Mouse (Mus musculus) lung, postnatal 0 days (tissue): ENCODE results near the gene Gm29666. TPM values are rescaled to one million over a fixed set of nuclear protein-coding genes. Genes with fewer than 3 reads are reported as not detected.
A peak's percentile ranks its signal among the peaks of the same experiment; 100 is the strongest.

Source experiments
- ATAC-seq: fragments of 200-750 bp; cut with Nextera tagmentation; 2 replicates; pipeline ENCODE4 v1.8.0; 2017; ENCODE audit warnings: moderate library complexity
- DNase-seq: peaks from one replicate; pipeline ENCODE4 v3.0.0-alpha.2; 2016; ENCODE audit warnings: low spot score
- H3K27ac ChIP-seq: fragments of 300-500 bp; sonication (generic); 2 replicates; pipeline ENCODE4 v1.5.1; 2014; ENCODE audit warnings: antibody characterized with exemption, mild to moderate bottlenecking, low read length, mixed read lengths
- H3K27me3 ChIP-seq: fragments of 300-500 bp; sonication (generic); replicated peaks from 2 replicates; pipeline ENCODE4 v1.6.1; 2014; ENCODE audit warnings: low read length, mixed read lengths; ENCODE audit not compliant: insufficient read depth
- H3K36me3 ChIP-seq: fragments of 300-500 bp; sonication (generic); 2 replicates; pipeline ENCODE4 v1.6.1; 2014; ENCODE audit warnings: low read length, mixed read lengths; ENCODE audit not compliant: insufficient read depth
- H3K4me1 ChIP-seq: fragments of 300-500 bp; sonication (generic); 2 replicates; pipeline ENCODE4 v1.6.1; 2014; ENCODE audit warnings: antibody characterized with exemption, low read depth, low read length, mixed read lengths; ENCODE audit not compliant: insufficient read depth
- H3K4me2 ChIP-seq: fragments of 300-500 bp; sonication (generic); replicated peaks from 2 replicates; pipeline ENCODE4 v1.6.1; 2014; ENCODE audit warnings: low read depth, mild to moderate bottlenecking, low read length, moderate library complexity, mixed read lengths
- H3K4me3 ChIP-seq: fragments of 300-500 bp; sonication (generic); 2 replicates; pipeline ENCODE4 v1.5.1; 2014; ENCODE audit warnings: low read depth, low read length
- H3K9ac ChIP-seq: fragments of 300-500 bp; sonication (generic); replicated peaks from 2 replicates; pipeline ENCODE4 v1.6.1; 2014; ENCODE audit warnings: low read depth, mild to moderate bottlenecking
- H3K9me3 ChIP-seq: fragments of 300-500 bp; sonication (generic); 2 replicates; pipeline ENCODE4 v1.6.1; 2016; ENCODE audit warnings: low read length, mixed read lengths
- CTCF ChIP-seq: IDR thresholded peaks from 2 replicates; pipeline ENCODE4 v1.5.1; 2016; ENCODE audit warnings: antibody characterized with exemption, mild to moderate bottlenecking
- EP300 ChIP-seq: IDR thresholded peaks from 2 replicates; pipeline ENCODE4 v1.6.1; 2016; ENCODE audit warnings: antibody characterized with exemption, mild to moderate bottlenecking, control low read depth
- WGBS: fragments of 180-500 bp; shearing (Covaris S2); extraction: QIAGEN DNeasy Blood & Tissue Kit; methylation state at CpG from one replicate; pipeline ENCODE4 v1.1.7; 2014; 5-methylcytosine and 5-hydroxymethylcytosine counted together
- polyA plus RNA-seq: library from polyadenylated mRNA; unstranded; fragments of >200 nt; fragmentation: Nextera tagmentation; extraction: Ambion mirVana; gene quantifications from 2 replicates; pipeline ENCODE4 v1.2.1, GENCODE M21; 2015

Gm29666 gene
- polyA plus RNA-seq, 1 experiment from 2014 or later = 0.12 TPM

GRCm38 (mm10) chr15:84942647-84943285 is 22.9 kb upstream of the Gm29666 start:
- H3K9me3 ChIP-seq = no peaks in the 10 kb centered on the region
- H3K27me3 ChIP-seq = no peaks in the 10 kb centered on the region
- ATAC-seq (peak; percentile 70), DNase-seq (peak; percentile 29)
- H3K4me2 ChIP-seq = no peak overlapping the region
- TF ChIP-seq CTCF (no peak), EP300 (no peak)
- peaks cover 35% of the 10 kb centered on the region for H3K36me3 ChIP-seq
- H3K9ac ChIP-seq = no peak overlapping the region
- WGBS = 57% methylated on average over 11 of the region's 11 CpGs
- no peak overlapping the region for H3K27ac ChIP-seq
- H3K4me3 ChIP-seq = no peak overlapping the region
- no peaks in the 10 kb centered on the region for H3K4me1 ChIP-seq

GRCm38 (mm10) chr15:84940102-84940501 is 20.3 kb upstream of the Gm29666 start:
- H3K9ac ChIP-seq = no peak overlapping the region
- 44% methylated on average over 12 of the region's 12 CpGs for WGBS
- no peak overlapping the region for H3K4me2 ChIP-seq
- no peak overlapping the region for H3K27ac ChIP-seq
- no peaks in the 10 kb centered on the region for H3K4me1 ChIP-seq
- no peak overlapping the region for H3K4me3 ChIP-seq
- no peak for TF ChIP-seq CTCF
- TF ChIP-seq EP300 = no peak
- H3K9me3 ChIP-seq = no peaks in the 10 kb centered on the region
- H3K36me3 ChIP-seq = peaks cover 61% of the 10 kb centered on the region
- ATAC-seq (peak; percentile 62), DNase-seq (peak; percentile 19)
- no peaks in the 10 kb centered on the region for H3K27me3 ChIP-seq

- Histone ChIP-seq H3K9ac (no peak overlapping the region), H3K4me1 (no peaks in the 10 kb centered on the region), H3K27ac (no peak overlapping the region), H3K4me3 (no peak overlapping the region), H3K4me2 (no peak overlapping the region), H3K36me3 (peaks cover 74% of the 10 kb centered on the region), H3K27me3 (no peaks in the 10 kb centered on the region), H3K9me3 (no peaks in the 10 kb centered on the region)
- WGBS = 82% methylated on average over 16 of the region's 16 CpGs
- no peak for DNase-seq
- no peak for ATAC-seq
- no peak for TF ChIP-seq CTCF
- TF ChIP-seq EP300 = no peak
These were observed 15.1 kb upstream of the Gm29666 start for GRCm38 (mm10) chr15:84934901-84935300.

- 40% methylated on average over 5 of the region's 5 CpGs for WGBS
- no peaks in the 10 kb centered on the region for H3K4me1 ChIP-seq
- H3K4me3 ChIP-seq = no peak overlapping the region
- ATAC-seq (no peak), DNase-seq (no peak)
- H3K27me3 ChIP-seq = no peaks in the 10 kb centered on the region
- peaks cover 74% of the 10 kb centered on the region for H3K36me3 ChIP-seq
- H3K4me2 ChIP-seq = no peak overlapping the region
- H3K9me3 ChIP-seq = no peaks in the 10 kb centered on the region
- no peak overlapping the region for H3K9ac ChIP-seq
- TF ChIP-seq EP300 = no peak
- no peak for TF ChIP-seq CTCF
- H3K27ac ChIP-seq = no peak overlapping the region
These were observed 12.5 kb upstream of the Gm29666 start for GRCm38 (mm10) chr15:84932351-84932750.

- Histone ChIP-seq H3K27ac (no peak overlapping the region), H3K4me1 (peaks cover 10% of the 10 kb centered on the region; the same call in 1 of the 2 replicates), H3K27me3 (no peaks in the 10 kb centered on the region), H3K9ac (no peak overlapping the region), H3K4me2 (peak overlapping the region; percentile 72; the same call in 1 of the 2 replicates), H3K36me3 (peaks cover 31% of the 10 kb centered on the region), H3K9me3 (no peaks in the 10 kb centered on the region), H3K4me3 (no peak overlapping the region)
- DNase-seq (peak; percentile 44), ATAC-seq (no peak)
- 76% methylated on average over 1 of the region's 1 CpGs for WGBS
- no peak for TF ChIP-seq EP300
- TF ChIP-seq CTCF = peak; percentile 62
These were observed 5.7 kb upstream of the Gm29666 start for GRCm38 (mm10) chr15:84925495-84926018.

GRCm38 (mm10) chr15:84924781-84925315 is 5.0 kb upstream of the Gm29666 start:
- DNase-seq = peak; percentile 81
- Histone ChIP-seq H3K4me1 (peaks cover 10% of the 10 kb centered on the region; the same call in 1 of the 2 replicates), H3K27ac (0 out of 2 replicates have a peak overlapping the region, but pooled peaks have one; percentile 97), H3K4me2 (peak overlapping the region; percentile 72), H3K9ac (peak overlapping the region; percentile 88; the same call in 1 of the 2 replicates), H3K36me3 (peaks cover 24% of the 10 kb centered on the region), H3K27me3 (no peaks in the 10 kb centered on the region), H3K9me3 (no peaks in the 10 kb centered on the region), H3K4me3 (peak overlapping the region; percentile 95)
- TF ChIP-seq EP300 (no peak), CTCF (peak; percentile 79)
- no peak for ATAC-seq
- WGBS = 5% methylated on average over 9 of the region's 9 CpGs
